Mouse (Mus musculus) heart, postnatal 0 days (tissue): ENCODE data around the gene S100a8. TPM values are rescaled to one million over a fixed set of nuclear protein-coding genes. Genes with fewer than 3 reads are reported as not detected.

Experiments
- ATAC-seq: fragments of 200-750 bp; cut with Nextera tagmentation; 2 replicates; pipeline ENCODE4 v1.8.0; 2017; ENCODE audit warnings: low read depth, moderate number of reproducible peaks, moderate library complexity; ENCODE audit not compliant: insufficient read depth
- DNase-seq: peaks from one replicate; pipeline ENCODE4 v3.0.0-alpha.2; 2016; ENCODE audit warnings: low spot score
- H3K27ac ChIP-seq: fragments of 300-500 bp; sonication (generic); 2 replicates; pipeline ENCODE4 v1.5.1; 2014; ENCODE audit warnings: low read depth, mild to moderate bottlenecking
- H3K27me3 ChIP-seq: fragments of 300-500 bp; sonication (generic); 2 replicates; pipeline ENCODE4 v1.6.1; 2014; ENCODE audit warnings: low read length, mixed read lengths; ENCODE audit not compliant: control insufficient read depth, insufficient read depth
- H3K36me3 ChIP-seq: fragments of 300-500 bp; sonication (generic); replicated peaks from 2 replicates; pipeline ENCODE4 v1.6.1; 2014; ENCODE audit warnings: low read length, mixed read lengths; ENCODE audit not compliant: control insufficient read depth, insufficient read depth
- H3K4me1 ChIP-seq: fragments of 300-500 bp; sonication (generic); 2 replicates; pipeline ENCODE4 v1.6.1; 2014; ENCODE audit warnings: antibody characterized with exemption; ENCODE audit not compliant: control insufficient read depth, insufficient read depth
- H3K4me2 ChIP-seq: fragments of 300-500 bp; sonication (generic); 2 replicates; pipeline ENCODE4 v1.6.1; 2014; ENCODE audit warnings: low read depth, mild to moderate bottlenecking, low read length, moderate library complexity
- H3K4me3 ChIP-seq: fragments of 300-500 bp; sonication (generic); 2 replicates; pipeline ENCODE4 v1.5.1; 2014; ENCODE audit warnings: low read depth, low read length
- H3K9ac ChIP-seq: fragments of 300-500 bp; sonication (generic); replicated peaks from 2 replicates; pipeline ENCODE4 v1.6.1; 2014; ENCODE audit warnings: low read depth, low read length, mixed read lengths
- H3K9me3 ChIP-seq: fragments of 300-500 bp; sonication (generic); replicated peaks from 2 replicates; pipeline ENCODE4 v1.6.1; 2016; ENCODE audit warnings: low read length; ENCODE audit not compliant: control insufficient read depth
- CTCF ChIP-seq: IDR thresholded peaks from 2 replicates; pipeline ENCODE4 v1.5.1; 2016; ENCODE audit warnings: antibody characterized with exemption, control low read depth, low read depth
- EP300 ChIP-seq: IDR thresholded peaks from 2 replicates; pipeline ENCODE4 v1.6.1; 2016; ENCODE audit warnings: antibody characterized with exemption, low read depth
- WGBS: fragments of 180-500 bp; shearing (Covaris S2); extraction: QIAGEN DNeasy Blood & Tissue Kit; methylation state at CpG from one replicate; pipeline ENCODE4 v1.1.7; 2014; 5-methylcytosine and 5-hydroxymethylcytosine counted together
- polyA plus RNA-seq: library from polyadenylated mRNA; unstranded; fragments of >200 nt; fragmentation: Nextera tagmentation; extraction: Ambion mirVana; gene quantifications from 2 replicates; pipeline ENCODE4 v1.2.1, GENCODE M21; 2015
- total RNA-seq: library from RNA; depleted of rRNA; stranded (reverse); fragments of >200 nt; gene quantifications from 2 replicates; pipeline ENCODE4 v1.2.3, GENCODE M21; 2014; ENCODE audit warnings: low replicate concordance; rRNA removed

S100a8 gene
- total RNA-seq = 4.2 and 14.6 TPM in 2 replicates
- polyA plus RNA-seq = 20.3 and 21.0 TPM in 2 replicates

DNA sequence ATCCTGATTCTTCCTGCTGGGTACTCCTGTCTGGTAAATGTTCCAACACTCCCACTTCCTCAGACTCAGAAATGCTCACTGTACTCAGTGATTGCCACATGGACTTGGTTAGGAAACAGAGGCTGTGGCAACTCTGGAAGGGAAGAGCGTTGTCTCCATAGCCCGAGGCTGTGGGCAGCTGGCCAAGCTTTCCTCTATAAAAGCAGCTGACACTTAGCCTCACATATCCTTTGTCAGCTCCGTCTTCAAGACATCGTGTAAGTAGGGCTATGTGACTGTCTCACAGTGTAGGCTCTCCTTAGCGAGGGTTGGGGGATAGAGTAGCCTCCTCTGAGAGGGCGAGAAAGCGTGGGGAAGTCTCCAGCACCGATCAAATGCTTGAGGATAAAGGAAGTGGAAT is at the start of gene S100a8:
Gene S100a8, plus strand, starts transcription at position 133 of the 400 bp plus-strand sequence.
- Histone ChIP-seq H3K27ac (no peak within 1 kb of the TSS), H3K9me3 (no peaks in the 10 kb centered on the region), H3K4me2 (no peak within 1 kb of the TSS), H3K9ac (no peak within 1 kb of the TSS), H3K4me3 (no peak within 1 kb of the TSS), H3K4me1 (no peaks in the 10 kb centered on the region), H3K27me3 (no peaks in the 10 kb centered on the region), H3K36me3 (no peaks in the 10 kb centered on the region)
- TF ChIP-seq EP300 (no peak), CTCF (no peak)
- DNase-seq = no peak
- 49% methylated on average over 8 of the region's 8 CpGs for WGBS
- no peak for ATAC-seq

GRCm38 (mm10) chr3:90621552-90621951 is 47.2 kb upstream of the S100a8 start:
- Histone ChIP-seq H3K4me2 (no peak overlapping the region), H3K27ac (no peak overlapping the region), H3K36me3 (no peaks in the 10 kb centered on the region), H3K9me3 (no peaks in the 10 kb centered on the region), H3K9ac (no peak overlapping the region), H3K4me1 (0 out of 2 replicates have a peak, but pooled peaks cover 10% of the 10 kb centered on the region), H3K27me3 (no peaks in the 10 kb centered on the region), H3K4me3 (no peak overlapping the region)
- DNase-seq (no peak), ATAC-seq (no peak)
- WGBS = 29% methylated on average over 7 of the region's 7 CpGs
- no peak for TF ChIP-seq EP300
- TF ChIP-seq CTCF = no peak

- Histone ChIP-seq H3K9me3 (no peaks in the 10 kb centered on the region), H3K4me2 (no peak overlapping the region), H3K36me3 (no peaks in the 10 kb centered on the region), H3K27ac (no peak overlapping the region), H3K27me3 (no peaks in the 10 kb centered on the region), H3K4me3 (no peak overlapping the region), H3K4me1 (0 out of 2 replicates have a peak, but pooled peaks cover 10% of the 10 kb centered on the region), H3K9ac (no peak overlapping the region)
- 21% methylated on average over 2 of the region's 2 CpGs for WGBS
- DNase-seq (peak; percentile 55), ATAC-seq (peak; percentile 73; the same call in 1 of the 2 replicates)
- TF ChIP-seq CTCF = no peak
- no peak for TF ChIP-seq EP300
Measured at GRCm38 (mm10) chr3:90623435-90624071, 45.2 kb upstream of the S100a8 start.

- no peak for DNase-seq
- no peak overlapping the region for H3K27ac ChIP-seq
- ATAC-seq = no peak
- no peaks in the 10 kb centered on the region for H3K9me3 ChIP-seq
- WGBS = 82% methylated on average over 5 of the region's 5 CpGs
- no peak overlapping the region for H3K9ac ChIP-seq
- H3K4me1 ChIP-seq = 0 out of 2 replicates have a peak, but pooled peaks cover 10% of the 10 kb centered on the region
- no peak overlapping the region for H3K4me2 ChIP-seq
- no peaks in the 10 kb centered on the region for H3K27me3 ChIP-seq
- TF ChIP-seq CTCF (no peak), EP300 (no peak)
- no peak overlapping the region for H3K4me3 ChIP-seq
- no peaks in the 10 kb centered on the region for H3K36me3 ChIP-seq
Measured at GRCm38 (mm10) chr3:90625496-90625895, 43.3 kb upstream of the S100a8 start.

- H3K4me2 ChIP-seq = no peak overlapping the region
- H3K36me3 ChIP-seq = no peaks in the 10 kb centered on the region
- no peak overlapping the region for H3K4me3 ChIP-seq
- no peaks in the 10 kb centered on the region for H3K9me3 ChIP-seq
- WGBS = 67% methylated on average over 9 of the region's 9 CpGs
- no peak for DNase-seq
- ATAC-seq = no peak
- H3K9ac ChIP-seq = no peak overlapping the region
- no peaks in the 10 kb centered on the region for H3K27me3 ChIP-seq
- H3K4me1 ChIP-seq = 0 out of 2 replicates have a peak, but pooled peaks cover 10% of the 10 kb centered on the region
- TF ChIP-seq EP300 (no peak), CTCF (no peak)
- H3K27ac ChIP-seq = no peak overlapping the region
Measured at GRCm38 (mm10) chr3:90626266-90627021, 42.3 kb upstream of the S100a8 start.
